Mouse (Mus musculus) CD8-positive naive resting alpha-beta T cell, adult 2 months (primary cell): Measurements from ENCODE around the gene Setd1b.

ENCODE experiments used
- DNase-seq, 2 experiments: peaks; one replicate each; pipeline ENCODE4 v3.0.0; 2022; ENCODE audit warnings: low read depth in 2 of 2, low spot score in 2 of 2

The Setd1b gene

DNA sequence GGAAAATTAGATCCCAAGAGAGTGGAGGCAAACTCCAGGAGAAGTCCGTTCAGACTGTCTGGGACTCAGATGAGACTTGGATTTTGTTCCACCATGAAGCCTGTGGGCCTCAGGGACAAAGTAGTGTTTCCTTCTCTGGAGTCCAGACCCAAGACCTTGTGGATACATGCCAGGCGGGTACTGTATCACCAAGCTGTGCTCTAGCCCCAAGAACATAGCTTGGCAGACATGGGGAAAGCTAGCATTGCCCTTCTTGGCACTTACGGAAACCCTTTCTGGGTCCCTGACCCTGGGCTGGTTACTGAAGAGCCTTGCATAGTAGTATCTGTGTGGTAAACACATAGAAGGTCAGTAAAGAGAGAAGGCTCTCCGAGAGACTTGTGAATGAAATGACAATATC lies 17.5 kb downstream of the Setd1b start:
- no peak for DNase-seq

DNA sequence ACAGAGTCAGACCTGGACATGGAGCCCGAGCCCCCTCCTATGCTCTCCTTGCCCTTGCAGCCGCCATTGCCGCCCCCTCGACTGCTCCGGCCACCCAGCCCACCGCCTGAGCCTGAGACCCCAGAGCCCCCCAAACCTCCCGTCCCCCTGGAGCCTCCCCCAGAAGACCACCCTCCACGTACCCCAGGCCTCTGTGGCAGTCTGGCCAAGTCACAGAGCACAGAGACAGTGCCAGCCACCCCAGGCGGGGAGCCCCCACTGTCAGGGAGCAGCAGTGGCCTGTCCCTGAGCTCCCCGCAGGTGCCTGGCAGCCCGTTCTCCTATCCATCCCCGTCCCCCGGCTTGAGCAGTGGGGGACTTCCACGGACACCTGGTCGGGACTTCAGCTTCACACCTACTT lies 17.9 kb downstream of the Setd1b start:
- DNase-seq = no peak

DNA sequence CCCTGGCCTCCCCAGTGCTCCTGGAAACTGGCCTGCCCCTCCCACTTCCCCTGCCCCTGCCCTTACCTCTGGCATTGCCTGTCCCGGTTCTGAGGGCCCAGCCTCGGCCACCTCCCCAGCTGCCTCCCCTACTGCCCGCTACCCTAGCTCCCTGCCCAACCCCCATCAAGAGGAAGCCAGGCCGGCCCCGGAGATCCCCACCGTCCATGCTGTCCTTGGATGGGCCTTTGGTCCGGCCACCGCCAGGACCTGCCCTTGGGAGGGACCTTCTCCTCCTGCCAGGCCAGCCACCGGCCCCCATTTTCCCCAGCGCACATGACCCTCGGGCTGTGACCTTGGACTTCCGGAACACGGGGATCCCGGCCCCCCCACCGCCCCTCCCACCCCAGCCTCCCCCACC lies 18.3 kb downstream of the Setd1b start:
- no peak for DNase-seq

DNA sequence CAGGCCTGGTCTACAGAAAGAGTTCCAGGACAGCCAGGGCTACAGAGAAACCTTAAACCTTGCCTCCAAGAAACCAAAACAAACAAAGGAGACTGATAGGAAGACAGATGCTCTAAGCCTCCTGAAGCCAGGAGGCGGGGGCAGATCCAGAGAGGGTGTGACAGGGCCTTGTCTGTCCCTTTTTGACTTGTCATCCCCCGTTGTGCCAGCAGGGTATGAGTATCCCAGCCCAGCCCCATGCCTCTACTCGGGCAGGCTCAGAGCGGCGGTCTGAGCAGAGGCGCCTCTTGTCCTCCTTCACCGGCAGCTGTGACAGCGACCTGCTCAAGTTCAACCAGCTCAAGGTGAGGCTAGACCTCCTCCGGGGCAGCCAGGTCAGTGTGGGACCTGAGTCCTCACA lies 20.9 kb downstream of the Setd1b start:
- no peak for DNase-seq

DNA sequence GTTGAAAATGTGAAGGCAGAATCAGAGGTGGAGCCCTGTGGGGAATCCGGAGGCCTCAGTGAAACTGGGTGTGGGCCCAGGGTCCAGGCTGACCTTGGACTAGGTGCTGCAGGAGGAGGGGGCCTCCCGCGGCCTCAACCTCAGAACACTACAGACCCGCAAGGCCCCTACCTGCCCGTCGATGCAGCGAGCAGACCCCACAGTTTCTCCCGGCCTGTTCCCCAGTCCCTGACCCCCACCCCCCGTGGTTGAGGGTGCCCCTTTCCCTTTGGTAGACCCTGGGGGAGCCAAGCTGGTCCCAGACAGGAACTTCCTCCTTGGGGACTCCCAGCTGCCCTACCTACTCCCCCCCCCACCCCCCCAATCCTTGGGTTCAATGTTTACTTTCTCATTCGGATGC lies 24.4 kb downstream of the Setd1b start:
- no peak for DNase-seq

DNA sequence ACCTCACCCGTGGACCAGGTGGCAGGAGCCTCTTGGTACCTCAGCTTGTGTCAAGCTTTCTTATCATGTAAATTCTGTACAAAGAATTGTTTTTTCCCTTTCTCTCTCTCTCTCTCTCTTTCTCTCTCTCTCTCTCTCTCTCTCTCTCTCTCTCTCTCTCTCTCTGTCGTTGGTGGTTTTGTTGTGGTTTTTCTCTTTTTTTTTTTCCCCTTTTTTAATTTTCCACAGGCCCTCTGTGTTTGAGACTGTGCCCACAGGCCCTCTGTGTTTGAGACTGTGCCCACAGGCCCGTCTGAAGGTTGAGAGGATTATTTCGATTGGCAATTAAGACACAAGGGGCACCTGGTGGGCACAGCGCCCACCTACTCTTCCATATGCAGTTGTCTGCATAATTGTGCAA lies 25.6 kb downstream of the Setd1b start:
- no peak for DNase-seq

DNA sequence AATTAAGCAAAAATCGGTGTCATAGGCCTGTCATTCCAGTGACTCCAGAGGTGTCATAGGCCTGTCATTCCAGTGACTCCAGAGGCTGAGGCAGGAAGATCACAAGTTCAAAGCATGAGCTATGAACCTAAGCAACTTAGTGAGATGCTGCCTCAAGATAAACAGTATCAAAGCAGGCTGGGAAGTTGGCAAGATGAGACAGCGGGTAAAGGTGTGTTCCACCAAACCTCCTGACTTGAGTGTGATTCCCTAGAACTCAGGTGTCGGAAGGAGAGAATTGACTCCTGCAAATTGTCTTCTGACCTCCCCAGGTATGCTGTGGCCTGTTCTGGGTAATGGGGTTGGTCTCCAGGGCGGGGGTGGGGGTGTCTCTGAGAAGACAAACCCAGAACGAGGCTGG lies 27.3 kb downstream of the Setd1b start, which contains the start of gene Psmd9:
Psmd9 (plus strand) TSS at position 130 of the 400 bp plus-strand sequence.
- no peak for DNase-seq

DNA sequence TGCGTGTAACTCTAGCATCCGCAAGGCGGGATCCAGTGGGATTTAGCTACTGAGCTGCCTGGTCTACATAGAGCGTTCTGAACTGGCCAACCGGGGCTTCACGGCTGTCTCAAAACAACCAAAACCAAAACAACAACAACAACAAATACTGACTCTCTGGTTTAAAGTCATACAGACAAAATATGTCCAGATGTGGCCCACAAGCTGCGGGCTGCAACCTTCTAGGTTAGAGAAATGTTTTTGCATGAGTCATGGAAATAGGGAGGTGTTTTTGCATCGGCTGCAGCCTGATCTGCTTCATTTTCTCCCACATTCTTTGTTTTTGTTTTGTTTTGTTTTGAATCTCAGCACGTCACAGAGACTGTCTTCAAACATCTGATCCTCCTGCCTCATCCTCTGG lies 28.4 kb downstream of the Setd1b start:
- DNase-seq = no peak

DNA sequence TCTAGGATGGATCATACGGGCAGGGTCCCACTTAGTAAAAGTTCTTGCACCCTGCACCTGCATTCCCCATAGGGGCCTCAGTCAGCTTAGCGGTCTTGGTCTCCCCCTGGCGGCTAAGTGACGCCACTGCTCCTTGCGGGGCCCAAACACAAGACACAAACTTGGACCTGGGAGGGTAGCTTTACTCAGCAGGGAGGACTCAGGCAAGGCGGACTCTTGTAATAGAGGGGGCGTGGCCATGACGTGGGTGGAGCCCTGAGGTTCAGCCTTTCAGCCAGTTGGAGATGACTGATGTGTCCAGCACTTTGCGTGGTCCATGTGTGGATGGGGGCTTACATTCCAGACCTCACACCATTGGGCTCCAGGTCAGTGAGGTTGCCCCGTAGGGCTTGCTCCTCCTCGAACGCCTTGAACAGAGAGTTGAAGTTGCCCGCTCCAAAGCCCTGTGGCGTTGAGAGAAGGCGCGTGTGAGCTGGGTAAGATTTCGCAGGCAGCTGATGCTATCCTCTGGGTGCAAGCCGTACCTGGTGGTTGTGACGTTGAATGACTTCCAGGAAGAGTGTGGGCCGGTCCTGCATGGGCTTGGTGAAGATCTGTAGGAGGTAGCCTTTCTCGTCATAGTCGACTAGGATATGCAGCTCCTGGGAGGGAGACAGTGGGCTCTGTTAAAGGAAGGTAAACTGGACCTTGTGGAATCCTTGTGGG lies 29.8 kb downstream of the Setd1b start:
- DNase-seq = peak; percentile 84 to 87

DNA sequence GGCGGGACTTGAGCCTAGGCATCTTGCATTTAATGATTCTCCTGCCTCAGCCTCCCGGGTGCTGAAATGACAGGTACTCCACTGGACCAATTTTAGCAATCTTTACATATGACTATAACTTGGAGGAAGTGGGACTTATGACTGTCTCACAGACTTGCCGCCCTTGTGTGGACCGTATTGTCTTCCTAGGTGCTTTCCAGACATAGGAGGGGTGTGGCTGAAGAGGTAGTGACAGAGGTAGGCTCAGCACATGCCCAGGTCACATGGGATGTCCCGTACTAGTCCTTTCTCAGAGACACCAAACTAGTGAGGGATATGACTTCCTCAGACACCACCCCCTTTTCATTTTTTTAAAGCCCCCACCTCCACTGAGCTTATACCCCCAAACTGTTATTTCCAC lies 36.8 kb downstream of the Setd1b start:
- DNase-seq = no peak

DNA sequence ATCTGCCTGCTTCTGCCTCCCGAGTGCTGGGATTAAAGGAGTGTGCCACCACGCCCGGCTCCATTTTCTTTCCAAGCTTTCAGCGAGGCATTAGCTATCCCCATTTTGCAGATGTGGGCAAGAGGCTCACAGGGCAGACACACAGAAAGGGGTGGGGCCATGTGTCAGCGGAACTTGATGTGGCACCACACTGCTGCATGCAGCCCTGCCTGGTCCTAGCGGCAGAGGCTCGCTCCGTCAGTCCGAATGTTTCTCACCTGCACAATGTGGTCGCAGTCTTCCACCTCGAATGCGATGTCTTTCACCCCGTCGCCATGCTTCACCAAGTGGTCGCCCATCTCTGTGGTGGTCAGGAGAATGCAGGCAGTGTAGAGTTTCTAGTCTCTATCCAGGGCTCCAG lies 38.4 kb downstream of the Setd1b start:
- no peak for DNase-seq

DNA sequence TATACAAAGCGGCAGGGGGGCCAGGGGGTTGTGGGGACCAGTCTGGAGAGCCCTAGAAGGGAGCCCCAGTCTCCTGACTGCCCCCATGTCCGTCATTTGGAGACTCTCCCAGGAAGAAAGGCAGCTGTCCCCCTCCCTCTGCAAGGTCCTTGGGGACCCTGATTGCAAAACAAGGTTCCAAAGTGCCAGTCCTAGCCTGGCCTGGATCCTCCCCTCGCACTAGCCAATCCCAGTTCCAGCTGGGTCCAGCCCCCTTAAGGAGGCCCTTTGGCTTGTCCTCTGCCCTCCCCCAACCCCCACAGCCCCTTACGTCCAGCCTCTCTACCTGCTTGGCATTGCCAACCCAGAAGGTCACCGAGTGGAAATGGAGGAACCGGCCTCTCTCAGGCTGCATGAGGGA lies 39.5 kb downstream of the Setd1b start:
- no peak for DNase-seq

DNA sequence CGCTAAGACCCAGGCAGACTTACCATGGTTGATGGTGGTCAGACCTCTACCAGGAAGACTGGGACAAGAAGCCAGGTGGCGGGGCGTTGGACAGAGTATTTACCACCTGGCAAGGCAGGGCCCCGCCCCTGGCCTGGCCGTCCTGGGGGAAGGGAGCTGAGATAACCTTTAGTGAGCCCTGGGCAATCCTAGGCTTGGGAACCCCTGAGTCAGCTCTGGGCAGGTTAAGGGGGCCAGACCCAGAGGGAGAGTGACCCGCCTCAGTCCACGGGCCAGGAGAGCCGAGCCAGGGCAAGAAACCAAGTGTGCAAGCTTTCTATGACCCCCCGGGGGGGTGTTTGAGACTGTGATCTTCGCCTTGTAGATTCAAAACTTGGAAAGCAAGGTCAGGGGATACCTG lies 40.7 kb downstream of the Setd1b start, which contains the start of gene Hpd:
Hpd (minus strand) TSS at position 77 of the 400 bp plus-strand sequence.
- no peak for DNase-seq

DNA sequence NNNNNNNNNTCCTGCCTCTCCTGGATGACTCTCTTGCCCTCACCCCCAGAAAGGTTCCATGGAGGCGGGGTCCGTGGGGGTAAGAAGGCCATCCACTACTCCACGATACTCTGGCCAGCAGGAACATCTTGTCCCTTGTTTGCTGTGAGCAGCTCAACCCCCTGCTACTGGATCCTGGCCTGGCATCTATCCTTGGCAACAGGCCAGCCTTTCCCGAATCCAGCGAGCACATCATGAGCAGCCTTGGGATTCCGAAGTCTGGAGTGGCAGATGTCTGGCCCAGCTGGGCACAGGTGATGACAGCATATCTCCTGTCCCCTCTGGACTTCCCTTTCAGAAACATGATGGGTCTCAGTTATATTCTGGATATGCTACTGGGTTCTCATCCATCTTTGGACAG lies 44.0 kb downstream of the Setd1b start:
- DNase-seq = no peak

DNA sequence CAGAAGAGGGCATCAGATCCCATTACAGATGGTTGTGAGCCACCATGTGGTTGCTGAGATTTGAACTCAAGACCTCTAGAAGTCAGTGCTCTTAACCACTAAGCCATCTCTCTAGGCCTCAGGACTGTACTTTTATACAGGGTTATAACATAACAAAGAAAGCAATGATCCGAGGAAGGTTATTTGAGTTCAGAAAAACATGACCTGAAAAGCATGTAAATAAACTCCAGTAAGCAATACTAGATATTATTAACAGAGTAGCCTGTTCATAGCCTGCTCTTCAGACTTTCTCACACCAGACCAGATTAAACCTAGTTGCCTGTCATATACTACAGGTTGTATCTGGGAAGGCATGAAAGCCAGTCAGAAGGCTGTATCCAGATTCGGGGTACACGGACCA lies 45.3 kb downstream of the Setd1b start:
- no peak for DNase-seq

DNA sequence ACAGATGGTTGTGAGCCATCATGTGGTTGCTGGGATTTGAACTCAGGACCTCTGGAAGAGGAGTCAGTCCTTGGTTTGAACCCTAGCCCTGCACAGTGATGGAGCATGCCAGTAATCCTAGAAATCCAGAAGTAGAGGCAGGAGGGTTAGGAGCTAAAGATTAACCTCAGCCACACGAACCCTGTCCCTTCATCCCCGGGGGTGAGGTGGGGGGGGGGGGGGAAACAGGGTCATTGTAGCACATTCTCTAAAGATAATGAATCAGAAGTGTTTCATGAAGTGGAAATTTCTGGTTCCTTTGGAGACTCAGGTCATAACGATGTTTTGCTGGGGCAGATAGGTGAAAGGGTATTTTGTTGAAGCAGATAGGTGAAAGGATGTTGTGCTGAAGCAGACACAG lies 48.9 kb downstream of the Setd1b start:
- no peak for DNase-seq

DNA sequence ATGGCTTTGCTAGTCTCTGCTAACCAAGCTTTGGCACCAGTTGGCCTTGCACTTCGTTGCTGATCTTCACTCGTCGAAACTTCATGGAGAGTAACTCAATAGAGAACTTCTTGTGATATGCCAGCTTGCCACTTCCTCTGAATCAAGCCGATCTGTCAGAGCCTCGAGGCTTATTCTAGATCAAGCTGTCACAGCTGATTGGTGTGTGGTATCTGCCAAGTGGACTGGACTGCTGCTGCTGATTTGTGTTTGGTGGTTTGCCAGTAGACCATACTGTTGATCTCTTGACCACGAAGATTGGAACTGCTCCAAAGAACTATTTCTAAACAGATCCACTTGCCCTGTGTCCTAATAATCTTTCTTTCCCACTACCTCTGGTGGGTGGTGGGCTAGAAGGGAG lies 49.4 kb downstream of the Setd1b start:
- DNase-seq = no peak

DNA sequence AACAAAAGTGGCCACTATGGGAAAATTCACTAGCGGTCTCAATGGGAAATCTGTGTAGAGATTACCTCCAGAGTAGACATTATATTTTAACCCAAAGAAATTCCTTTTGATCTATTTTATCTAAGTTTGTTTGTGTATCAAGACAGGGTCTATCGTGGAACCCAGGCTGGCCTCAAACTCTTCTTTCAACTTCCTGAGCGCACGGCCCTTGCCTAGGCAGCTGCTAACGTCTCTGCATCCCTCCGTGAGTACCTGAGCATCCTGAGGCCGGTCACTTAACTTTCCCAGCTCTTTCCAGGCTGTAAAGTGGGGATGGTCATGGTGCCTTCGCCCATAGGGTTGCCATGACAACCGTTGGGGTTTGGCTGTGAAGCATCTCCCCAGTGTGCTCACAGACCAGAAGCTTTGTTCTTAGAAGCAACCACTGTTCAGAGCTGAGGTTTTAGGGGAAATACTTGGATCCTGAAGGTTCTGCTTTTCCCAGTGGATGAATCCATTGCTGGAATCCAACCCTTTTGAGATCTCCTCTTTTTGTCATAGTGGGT lies 50.7 kb downstream of the Setd1b start:
- no peak for DNase-seq

DNA sequence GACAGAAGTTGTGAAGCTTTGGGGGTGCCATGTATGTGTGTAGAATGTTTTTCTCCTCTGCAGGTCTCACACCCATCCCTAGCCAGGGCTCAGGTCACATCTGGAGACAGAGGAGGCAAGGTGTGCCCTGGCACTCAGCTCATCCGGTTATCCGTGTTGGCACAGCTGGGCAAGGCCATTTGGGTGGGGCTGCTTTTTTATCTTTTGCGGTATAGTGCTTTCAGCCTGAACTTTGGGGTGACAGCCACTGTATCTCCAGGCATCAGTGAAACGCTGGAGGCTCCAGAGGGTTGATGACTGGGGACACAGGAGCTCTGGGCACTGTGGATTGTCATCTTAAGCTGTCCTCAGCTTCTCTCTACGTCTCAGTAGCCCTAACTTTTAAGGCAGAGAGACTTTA lies 51.4 kb downstream of the Setd1b start:
- DNase-seq = no peak

DNA sequence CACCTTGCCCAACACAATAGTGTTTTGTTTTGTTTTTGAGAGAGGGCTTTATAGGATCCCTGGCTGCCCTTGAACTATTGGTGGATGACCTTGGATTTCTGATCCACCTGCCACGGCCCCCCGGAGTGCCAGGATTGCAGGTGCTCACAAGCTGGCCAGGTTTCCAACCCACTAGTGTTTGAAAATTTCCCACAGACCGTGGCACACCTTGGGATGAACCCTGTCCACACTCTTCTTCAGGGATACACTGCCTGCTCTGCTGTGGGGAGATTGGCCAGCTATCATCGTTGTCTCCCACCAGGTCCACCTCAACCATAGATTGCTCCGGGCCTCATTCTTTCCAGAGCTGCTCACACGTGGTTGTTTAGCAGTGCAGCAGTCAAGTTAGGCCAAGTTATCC lies 52.9 kb downstream of the Setd1b start:
- DNase-seq = no peak

DNA sequence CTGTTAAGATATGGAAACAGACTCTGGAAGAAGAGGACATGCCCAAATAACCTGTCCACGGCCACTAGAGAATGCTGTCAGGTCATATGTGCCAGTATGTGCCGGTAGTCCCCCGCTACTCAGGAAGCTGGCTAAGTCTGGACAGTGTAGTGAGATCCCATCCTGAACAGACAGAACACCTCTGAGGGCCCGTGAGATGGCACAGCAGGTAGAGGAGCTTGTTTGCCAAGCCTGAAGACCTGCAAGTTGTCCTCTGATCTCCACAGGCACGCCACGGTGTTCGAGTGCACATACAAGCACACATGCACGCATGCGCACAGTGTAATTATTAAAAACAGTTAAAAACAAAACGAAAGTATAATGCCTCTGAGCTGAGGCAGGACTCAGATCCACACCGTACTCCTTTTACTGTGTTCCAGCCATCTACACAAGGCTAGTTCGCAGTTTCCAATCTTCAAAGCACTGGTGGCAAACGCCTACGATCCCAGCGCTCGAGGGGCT lies 53.6 kb downstream of the Setd1b start:
- no peak for DNase-seq

DNA sequence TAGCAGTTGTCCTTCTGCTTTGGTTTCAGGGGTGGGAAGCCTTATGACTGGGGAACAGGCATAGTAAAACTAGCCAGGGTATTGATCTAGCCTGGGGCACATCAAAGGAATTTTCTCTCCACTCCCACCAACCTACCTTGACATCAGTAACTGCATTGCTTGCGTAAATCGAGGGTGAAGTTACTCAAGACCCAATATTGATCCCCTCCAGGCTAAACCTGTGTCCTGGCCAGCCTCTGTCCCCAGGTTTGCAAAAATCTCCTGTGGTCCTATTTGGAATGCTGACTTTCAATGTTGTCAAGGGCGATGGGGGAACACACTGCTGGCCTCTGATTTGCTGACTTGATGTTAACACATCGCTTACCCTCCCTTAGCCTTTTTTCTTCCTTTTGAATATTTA lies 54.8 kb downstream of the Setd1b start:
- DNase-seq = no peak

DNA sequence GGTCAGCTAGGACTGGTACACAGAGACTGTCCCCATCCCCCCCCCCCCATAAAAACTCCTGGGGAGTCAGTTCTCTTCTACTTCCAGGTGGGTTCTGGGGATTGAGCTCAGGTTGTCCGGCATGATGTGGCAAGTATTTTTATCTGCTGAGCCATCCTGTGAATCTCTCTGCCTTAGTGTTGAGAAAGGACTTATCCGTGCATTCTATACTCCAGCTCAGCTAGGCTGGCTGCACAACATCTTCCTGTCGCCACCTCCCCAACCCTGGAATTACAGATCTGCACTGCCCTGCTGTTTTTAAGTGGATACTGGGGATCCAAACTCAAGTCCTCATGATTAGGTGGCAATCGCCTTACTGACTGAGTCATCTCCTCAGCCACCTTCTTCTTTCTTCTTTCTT lies 56.5 kb downstream of the Setd1b start:
- DNase-seq = no peak
